Mouse (Mus musculus): ENCODE results near the gene Cttnbp2nl.
A peak's percentile ranks its signal among the peaks of the same experiment; 100 is the strongest.

Cttnbp2nl gene

DNA sequence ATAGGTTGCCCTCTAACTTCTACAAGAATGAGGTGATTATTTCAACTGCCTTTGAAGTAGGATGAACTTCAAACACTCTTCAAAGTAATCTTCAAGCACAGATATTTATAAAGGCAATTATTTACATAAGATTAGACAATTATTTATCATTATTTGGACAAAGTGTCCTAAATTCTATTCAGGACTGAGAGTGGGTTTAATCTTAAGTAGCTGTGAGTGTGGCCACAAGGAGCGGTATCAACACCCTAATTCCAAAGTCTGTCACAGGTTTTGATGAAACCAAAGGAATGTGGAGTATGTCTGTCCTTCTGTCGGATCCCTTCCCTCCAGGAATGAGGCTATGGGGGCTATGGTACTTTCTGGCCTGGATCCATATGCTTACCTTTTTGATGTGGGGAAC, 38.0 kb downstream of the Cttnbp2nl start:
- no peak for DNase-seq (ENCODE audit: low spot score in 2 of 2)

DNA sequence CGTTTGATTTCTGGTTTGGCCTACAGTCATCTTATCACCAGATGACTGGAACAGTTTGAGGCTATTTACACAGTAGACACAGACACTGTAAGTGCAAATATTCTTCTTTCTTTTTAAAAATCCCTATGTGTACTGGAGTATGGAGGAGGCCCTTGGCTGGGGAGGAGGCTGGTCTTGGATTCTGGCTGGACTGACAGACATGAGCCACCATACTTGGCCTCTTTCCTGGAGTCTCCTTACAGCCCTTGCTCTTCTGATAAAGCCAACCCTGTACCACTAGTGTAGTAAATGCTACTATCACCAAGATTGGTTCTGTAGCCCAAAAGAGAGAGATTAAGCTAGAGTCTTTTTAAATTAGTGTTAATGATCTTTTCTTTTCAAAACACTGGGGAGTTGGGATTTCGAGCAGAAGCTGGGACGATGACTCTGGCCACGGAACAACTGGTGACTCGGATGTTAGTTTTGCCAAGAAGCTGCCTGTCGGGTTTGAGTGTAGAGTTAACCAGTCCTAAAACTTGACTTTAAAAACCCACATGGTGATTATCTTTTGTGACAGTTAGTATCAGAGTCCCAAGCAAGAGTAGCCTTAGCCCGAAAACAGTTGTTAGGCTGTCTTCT, 40.1 kb downstream of the Cttnbp2nl start:
- DNase-seq (ENCODE audit: low spot score in 2 of 2): no peak

DNA sequence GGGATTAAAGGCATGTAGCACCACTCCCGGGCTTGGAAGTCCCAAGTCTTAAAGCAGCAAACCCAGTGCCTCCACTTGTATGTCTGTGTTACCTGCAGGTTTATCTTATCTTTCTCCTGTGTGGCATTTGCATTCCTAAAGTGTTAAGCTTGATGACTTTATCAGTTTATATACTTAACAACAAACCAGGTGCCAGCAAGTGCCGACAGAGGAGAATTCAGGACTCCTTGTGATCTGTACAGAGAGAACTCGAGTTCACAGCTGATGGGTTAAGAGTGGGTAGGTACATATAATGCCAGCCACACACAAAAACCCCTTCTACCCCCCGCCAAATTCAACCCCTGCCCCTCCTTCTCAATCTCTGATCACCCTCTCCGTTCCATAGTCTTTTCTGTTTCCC, 41.1 kb downstream of the Cttnbp2nl start:
- DNase-seq (ENCODE audit: low spot score in 2 of 2): no peak

DNA sequence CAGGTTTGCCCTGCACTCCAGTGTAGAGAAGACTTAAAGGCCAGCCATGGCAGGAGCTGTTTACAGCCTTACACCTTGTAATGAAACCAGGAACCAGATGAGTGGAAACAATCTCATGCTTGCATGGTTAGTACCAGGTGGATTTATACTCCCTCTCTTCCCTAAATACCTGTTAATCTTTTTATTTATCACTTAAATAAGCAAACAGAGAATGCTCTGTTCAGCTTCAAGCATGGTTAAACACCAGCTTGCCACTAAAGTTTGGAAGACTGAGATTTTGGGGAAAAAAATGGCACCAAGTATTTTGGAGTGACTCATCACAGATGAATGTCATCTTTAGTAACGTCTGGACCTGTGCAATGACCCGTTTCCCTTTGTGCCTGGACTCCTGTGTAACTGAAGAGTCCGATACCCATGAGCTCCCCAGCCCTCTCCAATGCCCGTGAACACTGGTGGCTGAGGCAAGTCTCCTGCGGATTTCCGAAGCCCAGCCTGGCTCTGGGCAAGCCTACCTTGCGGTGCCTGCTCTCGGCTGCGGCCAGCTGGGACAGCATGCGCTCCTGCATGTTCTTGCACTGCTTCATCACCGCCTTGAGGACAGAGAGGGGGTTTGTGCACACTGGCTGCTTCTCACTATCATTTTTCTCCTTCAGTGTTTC, 42.1 kb downstream of the Cttnbp2nl start:
- DNase-seq (ENCODE audit: low spot score in 2 of 2): no peak

DNA sequence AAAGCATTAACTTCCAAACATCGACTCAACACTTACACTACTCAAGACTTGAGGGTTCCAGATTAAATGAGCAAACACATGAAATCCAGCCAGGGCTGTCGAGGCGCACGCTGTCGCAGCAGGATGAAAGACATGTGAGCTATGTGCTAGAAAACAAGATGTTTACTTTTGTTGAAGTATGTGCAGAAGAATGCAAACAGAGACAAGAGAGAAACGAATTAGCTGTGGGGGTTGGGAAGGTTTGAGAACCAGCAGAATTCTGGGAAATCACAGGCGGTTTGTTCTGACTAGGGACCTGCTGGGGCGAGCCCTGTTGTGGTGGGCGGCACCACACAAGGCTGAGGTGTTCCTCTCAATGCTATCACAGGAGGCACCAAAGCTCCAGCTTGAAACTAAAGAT, 44.9 kb downstream of the Cttnbp2nl start:
- no peak for DNase-seq (ENCODE audit: low spot score in 2 of 2)

DNA sequence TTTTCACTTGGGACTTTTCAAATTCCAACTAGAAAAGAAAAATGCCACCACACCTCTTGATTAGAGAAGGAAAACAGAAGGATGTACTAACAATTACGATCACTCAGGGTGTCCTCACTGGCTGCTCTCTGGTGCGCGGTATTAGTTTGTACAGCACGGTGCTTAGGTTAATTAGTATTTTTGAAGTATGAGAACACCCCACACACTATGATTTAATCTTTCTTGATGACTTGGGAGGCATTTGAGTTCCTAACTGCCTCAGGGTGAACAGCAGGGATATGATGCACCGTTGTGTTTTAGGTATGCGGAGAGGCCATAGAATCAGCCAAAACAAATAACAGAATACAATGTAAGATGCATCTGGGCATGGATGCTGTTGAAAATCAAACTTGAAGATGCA, 46.8 kb downstream of the Cttnbp2nl start:
- no peak for DNase-seq (ENCODE audit: low spot score in 2 of 2)

DNA sequence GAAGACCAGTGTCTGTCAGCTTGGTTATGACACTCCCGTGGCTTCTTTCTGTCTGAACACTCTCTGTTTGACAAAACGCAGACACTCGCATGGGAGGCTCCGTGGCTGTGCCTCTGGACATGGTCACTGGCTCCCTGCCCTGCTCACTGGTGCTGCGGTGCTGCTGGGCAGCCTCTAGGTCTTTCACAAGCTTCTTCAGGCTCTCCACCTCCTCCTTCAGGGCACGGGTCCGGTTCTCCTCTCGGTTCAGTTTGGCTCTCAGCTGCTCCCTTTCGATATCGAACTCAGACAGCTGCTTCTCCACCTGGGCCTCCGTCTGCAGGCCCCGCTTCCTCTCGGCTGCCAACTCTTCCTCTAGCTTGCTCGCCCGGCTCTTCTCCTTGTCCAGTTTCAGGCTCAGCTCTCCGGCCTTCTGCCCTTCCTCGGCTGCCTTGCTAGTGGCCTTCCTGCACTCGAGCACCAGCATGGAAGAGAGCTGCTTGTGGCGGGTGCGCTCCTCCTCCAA, 47.3 kb downstream of the Cttnbp2nl start:
- no peak for DNase-seq (ENCODE audit: low spot score in 2 of 2)

DNA sequence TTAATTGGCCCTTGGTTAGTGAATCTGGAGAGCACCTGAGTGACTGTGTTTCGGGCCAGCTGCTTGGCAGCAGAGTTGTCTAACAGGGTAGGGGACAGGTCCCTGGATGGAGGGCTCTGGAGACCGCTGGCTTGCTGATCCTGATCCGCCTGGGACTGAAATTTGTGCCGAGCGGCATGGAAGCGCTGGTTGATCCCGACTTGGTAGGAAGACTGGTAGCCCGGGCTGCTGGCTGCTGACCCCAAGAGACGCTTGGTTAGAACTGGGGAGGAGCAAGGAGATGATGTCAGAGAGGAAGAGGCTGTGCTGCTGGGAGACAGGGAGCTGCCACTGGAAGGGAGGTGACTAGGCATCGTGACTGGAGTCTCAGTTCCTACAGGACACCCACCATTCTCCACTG, 47.9 kb downstream of the Cttnbp2nl start:
- no peak for DNase-seq (ENCODE audit: low spot score in 2 of 2)

DNA sequence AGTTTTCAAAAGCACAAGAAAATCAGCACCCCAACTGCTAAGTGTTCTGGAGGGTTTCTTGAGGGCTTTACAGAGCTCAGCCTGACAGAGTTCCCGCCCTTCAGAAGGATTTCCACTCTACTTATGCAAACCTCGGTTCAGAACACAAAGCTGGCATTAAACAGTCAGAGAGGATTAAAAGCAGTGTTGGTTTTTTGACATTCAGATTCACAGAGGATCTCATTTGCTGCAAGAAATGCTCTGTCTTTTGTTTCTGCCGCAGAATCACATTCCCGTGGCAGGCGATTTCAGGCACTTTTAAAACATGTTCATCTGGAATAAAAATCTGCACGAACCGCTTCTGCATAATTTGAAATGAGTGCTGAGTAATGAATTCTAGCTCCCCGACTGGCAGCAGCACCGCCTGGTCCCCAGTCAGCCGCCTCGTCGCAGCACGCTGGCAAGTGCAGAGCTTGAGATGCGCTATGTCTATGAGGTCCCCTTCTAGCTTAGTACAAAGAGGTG, 48.9 kb downstream of the Cttnbp2nl start:
- DNase-seq (ENCODE audit: low spot score in 2 of 2): peak; percentile 60 to 67

DNA sequence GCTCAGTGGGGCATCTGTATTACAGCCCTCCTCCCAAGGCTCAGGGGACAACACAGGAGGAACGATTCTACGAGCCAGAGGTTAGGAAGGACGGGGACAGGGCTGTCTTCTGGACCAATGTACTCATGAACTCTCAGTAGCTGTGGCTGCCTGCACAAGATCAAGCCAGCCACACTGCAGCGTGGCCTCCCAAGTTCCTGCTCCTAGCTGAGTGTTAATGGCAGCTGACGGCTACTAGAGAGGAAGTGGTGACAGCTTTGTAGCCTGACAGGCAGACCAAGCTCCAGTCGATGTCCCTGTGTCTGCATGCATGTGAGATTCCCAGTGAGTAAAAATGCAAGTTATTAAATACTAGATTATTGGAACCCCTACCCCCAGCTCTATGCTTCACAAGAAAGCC, 51.6 kb downstream of the Cttnbp2nl start:
- no peak for DNase-seq (ENCODE audit: low spot score in 2 of 2)

DNA sequence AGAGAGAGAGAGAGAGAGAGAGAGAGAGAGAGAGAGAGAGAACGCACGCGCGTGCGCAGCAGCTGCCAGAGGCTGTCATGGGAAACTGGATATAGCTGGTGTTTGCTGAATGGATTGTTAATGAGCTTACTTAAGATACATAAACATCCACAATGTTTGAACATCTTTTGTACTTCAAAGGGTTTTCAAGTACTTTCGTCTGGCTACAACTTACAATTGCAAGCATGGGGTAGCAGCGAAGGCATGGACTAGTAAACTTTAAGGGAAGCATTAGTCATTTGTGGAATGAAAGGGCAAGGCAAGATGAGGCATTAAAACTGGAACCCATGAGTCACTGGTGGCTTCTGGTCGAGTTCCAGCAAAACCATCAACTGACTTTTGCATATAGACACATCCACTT, 52.4 kb downstream of the Cttnbp2nl start:
- DNase-seq (ENCODE audit: low spot score in 2 of 2): no peak

DNA sequence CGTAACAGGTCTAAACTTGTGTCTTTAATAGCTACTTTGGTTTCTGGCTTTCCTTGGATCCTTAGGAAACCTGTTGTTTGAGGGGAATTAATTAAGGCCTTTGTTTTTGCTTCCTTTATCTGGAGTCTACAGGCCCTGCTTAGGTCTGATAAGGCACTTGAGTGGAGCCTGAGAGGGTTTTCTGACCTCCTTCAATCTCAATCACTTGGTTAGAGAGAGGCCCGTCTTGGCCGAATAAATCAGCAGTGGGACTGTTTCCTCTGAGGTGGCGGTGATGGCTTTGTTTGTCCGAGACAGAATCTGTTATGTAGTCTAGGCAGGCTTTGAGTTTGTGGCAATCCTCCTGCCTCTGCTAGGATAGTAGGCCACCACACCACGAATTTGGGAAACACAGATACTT, 55.4 kb downstream of the Cttnbp2nl start:
- no peak for DNase-seq (ENCODE audit: low spot score in 2 of 2)

DNA sequence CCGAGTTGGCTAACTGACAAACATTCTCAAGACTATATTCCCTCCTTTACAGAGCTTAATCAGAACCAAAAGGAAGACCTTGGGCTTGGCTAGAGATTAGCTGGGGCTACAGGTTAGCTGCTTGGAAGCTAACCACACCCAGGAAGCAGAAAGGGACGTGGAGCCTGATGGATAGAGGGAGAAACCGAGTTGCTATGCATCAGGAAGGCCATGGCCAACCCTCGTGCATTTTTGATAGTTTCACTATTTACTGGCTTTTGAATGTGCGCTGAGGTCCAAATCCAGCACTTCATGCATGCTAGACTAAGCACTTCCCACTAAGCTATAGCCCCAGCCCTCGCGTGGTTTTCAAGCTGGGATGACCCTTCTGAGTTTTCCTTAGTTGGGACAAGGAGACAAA, 57.2 kb downstream of the Cttnbp2nl start:
- DNase-seq (ENCODE audit: low spot score in 2 of 2): no peak

DNA sequence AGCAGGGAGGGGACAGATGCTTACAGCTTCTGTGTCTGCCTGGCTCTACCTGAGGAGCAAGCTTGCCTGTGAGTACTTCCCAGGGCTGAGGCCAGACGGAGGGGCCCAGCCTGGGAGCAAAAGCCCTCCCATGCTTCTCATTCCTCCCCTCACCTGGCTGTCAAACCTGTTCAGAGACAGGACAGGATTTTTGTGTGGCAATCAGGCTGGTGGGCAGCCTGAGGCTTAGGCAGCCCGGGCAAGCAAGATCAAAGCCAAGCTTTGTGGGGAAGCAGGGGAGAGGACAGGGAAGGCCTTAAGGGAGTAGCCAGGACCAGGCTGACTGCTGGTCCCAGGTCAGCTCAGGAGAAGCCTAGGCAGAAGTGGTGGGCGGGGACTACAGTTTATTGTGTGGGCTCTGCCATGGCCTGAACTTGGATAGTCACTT, 58.5 kb downstream of the Cttnbp2nl start:
- no peak for DNase-seq (ENCODE audit: low spot score in 2 of 2)

DNA sequence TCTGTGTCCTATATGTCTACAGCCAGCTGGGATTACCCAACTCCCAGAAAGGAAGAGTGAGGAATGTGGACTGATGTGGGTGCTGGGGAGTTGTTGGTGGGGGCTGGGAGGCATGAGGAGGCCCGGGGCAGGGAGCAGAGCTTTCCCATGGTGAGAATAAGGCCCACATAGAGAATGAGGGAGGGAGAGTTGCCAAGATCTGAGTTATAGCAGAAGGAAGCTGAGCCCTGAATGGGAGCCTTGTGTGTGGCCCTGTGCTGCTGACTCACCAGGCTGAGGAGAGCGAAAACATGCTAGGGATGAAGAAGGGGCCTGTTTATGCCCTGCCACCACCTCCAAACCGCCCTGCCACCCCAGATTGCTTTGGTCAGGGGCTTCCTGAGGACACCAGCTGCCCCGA, 59.1 kb downstream of the Cttnbp2nl start:
- DNase-seq (ENCODE audit: low spot score in 2 of 2): peak; percentile 59 to 60

DNA sequence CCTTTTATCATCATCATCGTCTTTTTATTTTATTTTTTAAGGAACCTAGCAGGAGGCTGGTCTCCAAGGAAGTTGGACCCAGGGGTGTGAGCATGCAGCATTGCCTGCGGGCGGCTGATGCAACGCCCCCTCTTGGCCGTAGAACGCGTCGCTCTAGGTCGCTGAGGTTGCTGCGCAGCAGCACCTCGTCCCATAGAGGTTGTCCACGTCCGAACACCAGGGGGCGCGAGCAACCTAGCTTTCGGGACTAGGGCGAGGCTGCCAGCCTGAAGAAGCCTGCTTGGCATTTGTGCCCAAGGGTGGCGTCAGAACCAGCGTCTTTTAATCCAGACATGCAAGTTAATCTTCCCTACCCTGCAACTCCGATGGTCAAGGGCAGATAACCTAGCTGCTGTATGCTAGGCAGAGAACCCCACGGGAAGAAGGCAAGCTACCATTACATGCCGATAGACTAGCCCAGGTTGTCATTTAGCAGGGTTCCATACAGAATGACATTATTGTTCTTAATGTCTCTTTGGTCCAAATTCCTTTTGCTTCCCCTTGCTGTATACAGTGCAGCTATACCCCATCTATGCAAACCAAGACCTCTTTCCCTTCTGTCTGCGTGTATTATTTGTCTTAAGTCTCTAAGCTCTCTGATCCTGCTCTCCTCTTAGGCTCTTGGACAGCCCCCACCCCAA, 60.1 kb downstream of the Cttnbp2nl start:
- DNase-seq (ENCODE audit: low spot score in 2 of 2): peak; percentile 87 to 91

DNA sequence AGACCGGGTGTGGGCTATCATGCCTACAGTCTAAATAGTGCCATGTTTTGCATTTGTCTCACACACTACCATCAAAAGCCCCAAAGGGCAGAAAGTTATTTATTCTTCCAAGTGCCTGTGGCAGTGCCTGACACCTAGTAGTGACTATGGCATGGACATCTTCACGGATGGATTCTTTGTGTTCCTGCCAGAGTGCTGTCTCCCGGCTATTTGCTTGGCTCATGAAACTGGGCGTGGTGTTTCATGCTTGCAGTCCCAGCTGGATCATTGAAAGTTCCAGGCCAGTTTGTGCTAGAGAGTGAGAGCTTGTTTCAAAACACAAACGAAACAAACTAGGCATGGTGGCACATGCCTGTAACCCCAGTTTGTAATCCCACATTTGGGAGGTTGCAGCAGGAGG, 61.2 kb downstream of the Cttnbp2nl start:
- no peak for DNase-seq (ENCODE audit: low spot score in 2 of 2)

DNA sequence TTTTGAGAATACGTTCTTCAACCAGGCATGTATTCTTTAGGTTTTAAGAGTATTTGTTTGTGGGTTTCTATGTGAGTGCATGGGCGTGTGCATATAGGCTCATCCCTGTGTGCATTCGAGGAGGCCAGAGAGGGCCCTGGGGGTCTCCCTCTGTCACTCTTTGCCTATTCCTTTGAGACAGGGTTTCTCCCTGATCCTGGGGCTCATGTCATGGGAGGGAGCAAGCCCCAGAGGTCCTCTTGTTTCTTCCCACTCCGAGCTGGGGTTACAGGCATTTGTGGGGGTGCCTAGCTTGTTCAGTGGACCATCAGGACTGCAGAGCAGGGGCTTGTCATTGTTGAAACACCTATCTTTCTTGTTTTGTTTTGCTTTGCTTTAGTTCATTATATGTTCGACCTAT, 65.1 kb downstream of the Cttnbp2nl start:
- DNase-seq (ENCODE audit: low spot score in 2 of 2): no peak

DNA sequence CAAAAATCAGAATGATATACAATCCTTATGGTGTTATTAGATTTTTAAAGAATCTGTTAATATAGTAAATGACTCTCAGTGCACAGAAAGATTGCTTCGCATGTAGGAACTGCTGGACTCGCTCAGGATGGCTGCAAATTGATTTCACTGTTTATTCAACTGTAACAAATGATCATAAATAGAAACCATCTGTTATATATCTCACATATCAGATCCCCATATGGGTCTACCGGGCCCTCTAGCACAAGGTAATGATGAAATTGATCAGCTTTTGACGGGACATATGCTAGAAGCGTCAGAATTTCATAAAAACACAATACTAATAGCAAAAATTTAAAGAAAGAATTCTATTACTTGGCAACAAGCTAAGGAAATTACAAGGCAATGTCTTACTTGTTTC, 73.2 kb downstream of the Cttnbp2nl start:
- DNase-seq (ENCODE audit: low spot score in 2 of 2): no peak

DNA sequence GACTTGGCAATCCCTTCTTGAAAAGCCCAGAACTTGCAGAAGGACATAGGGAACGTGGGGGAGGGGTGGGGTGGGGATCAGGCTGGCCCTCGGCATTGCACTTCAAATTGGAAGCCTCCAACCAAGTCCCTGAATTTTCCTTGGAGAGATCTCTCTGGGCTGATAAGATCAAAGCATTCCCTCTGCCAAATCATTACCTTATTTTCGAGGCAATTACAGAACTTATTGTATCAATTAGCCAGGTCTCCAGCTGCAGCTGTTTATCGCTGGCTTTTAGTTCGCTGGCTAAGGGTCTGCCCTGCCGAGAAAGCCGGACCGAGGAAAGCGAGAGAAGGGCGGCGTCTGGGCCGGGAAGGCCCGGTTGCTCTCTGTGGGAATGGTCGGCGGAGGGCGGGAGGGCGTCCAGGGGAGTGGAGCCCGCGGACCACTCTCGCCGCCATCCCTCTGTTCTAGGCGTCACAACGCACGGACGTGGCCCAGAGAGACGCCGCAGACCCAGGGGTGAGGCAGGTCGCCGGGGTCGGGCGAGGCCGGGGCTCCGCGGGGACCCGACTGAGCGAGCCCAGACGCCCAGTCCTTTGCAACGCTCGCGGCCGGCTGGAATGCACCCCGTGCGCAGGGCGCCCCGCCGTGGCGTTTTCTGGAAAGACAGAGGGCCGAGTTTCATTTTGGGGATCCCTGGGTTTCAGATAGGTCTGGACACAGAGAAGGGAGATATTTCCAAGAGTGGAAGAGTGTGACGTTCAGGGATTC, 85.2 kb downstream of the Cttnbp2nl start:
- peak; percentile 90 to 92 for DNase-seq (ENCODE audit: low spot score in 2 of 2)

DNA sequence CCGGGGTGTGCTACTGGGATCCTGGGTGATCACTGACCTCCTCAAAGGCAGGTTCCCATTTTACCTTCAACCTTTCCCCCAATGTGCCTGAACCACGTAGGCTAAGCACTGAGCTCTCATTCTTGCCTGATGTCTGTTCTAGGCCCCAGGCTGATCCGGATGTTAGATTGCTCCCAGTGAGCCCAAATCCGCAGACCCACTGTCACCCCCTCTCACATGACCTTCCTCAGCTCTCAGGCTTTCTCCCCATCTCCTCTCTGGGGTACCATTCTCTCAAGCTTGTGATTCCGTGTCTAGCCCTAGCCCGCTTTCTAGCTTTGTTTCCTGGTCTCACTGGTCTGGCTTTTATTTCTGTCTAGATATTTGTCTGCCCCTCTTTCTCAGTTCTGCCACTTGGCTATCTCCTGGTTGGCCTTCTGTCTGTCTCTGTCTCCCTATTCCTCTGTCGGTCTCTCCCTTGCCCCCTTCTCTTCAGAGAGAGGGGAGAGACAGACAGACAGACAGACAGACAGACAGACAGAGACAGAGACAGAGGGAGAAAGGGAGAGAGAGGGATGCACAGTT, 86.9 kb downstream of the Cttnbp2nl start:
- no peak for DNase-seq (ENCODE audit: low spot score in 2 of 2)
